Mouse (Mus musculus): ENCODE results near the gene Wdr34. TPM values are rescaled to one million over a fixed set of nuclear protein-coding genes. Genes with fewer than 3 reads are reported as not detected.
"Not testable (repeated sequence)": the region's sequence is repeated elsewhere in the genome, so short reads cannot be mapped to it uniquely, and the experiment has no call there.

The Wdr34 gene
- polyA plus RNA-seq, 1 experiment, result 17.6 TPM

DNA sequence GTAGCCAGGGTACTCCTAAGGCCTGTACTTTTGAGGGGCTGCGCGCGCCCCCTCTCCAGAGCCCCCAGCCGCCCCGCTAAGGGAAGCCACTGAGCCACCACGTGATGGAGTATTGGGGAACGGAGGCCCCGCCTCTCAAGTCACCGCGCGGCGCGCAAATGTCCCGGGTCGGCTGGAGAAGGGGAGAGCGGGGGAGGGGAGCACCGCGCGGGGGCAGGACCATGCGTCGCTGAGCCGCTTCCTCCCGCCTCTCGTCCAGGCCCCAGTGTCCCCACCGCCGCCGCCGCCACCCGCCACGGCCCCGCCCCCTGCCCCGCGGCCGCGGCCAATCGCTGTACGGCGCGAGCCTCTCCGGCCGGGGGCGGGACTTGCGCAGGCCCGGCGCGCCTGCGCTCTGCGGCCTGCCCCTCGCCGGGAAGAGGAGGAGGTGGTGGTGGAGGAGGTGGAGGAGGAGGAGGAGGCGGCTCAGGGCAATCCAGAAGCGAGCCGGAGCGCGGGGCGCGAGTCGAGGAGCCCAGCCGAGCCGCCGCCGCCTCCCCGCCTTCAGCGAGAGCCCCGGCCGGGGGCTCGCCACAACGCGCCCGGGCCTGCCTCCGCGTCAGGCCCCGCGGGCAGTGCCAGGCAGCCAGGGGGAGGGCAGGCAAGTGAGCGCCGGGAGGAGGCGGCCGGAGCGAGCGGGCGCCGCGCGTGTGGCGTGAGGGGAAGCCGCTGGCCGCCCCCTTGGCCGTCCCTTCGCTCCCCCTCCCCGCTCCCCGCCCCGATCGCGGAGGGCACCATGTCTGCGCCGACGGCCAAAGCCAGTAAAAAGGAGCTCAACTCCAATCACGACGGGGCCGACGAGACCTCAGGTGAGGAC lies 17.6 kb upstream of the Wdr34 start:
- DNase-seq (ENCODE audit: low spot score), result peak; percentile 94

DNA sequence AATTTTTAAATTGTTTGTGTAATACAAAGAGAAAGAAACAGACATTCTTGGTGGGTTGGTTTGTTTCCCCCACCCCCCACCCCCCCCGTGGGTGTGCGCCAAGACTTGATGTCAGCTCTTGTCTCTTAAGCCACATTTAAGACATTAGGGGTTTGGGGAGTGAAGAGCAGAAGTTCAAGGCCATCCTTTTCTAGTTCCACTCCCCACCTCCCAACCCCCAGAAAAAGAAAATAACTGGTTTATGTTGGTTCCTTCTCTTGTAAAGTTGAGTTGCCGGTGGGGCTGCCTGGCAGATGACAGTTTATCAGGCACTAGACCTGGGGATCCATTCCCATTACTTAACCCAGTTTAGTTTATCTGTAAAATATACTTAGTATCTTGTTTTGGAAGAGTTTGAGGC lies 15.6 kb upstream of the Wdr34 start:
- no peak for DNase-seq (ENCODE audit: low spot score)

- no peak for DNase-seq (ENCODE audit: low spot score)
Measured at GRCm38 (mm10) chr2:30063791-30064190, 15.1 kb upstream of the Wdr34 start.

- no peak for DNase-seq (ENCODE audit: low spot score)
Measured at GRCm38 (mm10) chr2:30063235-30063634, 14.6 kb upstream of the Wdr34 start.

DNA sequence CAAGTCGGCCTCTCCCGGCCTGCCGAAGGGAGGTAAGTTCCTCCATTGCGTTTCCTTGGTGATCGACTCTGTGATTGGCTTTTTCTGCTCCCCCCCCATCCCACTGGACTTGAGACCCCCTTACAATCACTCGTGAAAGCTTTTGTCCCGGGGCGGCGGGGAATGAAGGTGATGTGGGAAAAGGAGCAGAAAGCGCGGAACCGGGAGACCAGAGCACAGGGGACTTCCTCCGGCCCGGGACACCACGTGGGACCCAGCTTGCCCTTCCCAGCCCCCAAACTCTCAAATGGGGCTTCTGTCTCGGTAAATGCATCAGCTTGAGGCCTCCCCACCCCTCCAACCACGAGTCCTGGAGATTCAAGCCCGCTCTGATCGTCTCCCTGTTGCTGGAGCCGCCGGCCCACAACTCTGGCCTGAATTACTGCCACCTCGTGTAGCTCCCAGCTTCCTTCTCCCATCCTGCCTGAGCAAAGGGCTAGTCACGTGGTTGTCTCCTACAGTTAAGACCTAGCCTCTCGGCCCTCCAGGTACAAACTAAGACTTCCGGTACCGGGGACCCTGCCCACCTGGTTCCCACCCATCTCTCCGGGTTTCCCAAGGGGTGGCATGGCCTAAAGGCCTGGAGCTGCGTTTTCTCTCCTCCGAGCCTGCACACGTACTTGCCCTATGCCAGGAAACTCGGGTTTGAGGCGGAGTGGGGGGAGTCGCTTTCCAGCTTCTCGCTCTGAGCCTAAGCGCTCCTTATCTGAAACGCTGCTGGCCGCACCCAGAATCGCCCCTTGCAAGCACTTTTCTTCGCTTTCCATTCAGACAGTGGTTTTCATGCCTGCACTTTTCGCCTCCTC lies 13.8 kb upstream of the Wdr34 start:
- DNase-seq (ENCODE audit: low spot score), result peak; percentile 66

GRCm38 (mm10) chr2:30061215-30062166 lies 12.8 kb upstream of the Wdr34 start:
- DNase-seq (ENCODE audit: low spot score), result peak; percentile 46

- DNase-seq (ENCODE audit: low spot score), result no peak
Measured at GRCm38 (mm10) chr2:30058418-30058817, 9.7 kb upstream of the Wdr34 start.

DNA sequence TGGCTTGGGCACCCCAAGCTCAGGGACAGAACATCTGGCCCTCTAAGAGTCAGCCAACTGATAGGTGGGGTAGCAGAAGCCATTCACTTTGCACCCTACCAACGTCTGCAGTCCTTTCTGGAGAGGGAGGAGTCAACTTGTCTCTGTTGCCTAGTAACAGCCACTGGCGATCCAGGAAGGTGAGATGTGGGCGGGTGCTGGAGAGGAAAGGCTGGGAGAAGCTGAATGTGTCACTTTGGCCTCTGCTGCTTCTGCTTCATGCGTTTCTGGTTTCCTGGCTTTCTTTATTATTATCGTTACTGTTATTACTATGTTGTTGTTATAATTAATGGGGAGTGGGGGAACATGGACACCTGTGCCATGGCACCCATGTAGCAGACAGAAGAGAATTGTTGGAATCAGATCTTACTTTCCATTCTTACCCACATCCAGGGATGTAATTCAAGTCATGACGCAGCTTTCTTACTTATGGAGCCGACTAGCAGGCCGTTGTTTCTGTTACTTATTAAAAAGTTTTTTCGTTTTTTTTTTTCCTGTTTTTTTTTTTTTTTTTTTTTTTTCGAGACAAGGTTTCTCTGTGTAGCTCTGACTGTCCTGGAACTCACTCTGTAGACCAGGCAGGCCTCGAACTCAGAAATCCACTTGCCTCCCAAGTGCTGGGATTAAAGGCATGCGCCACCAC lies 8.7 kb upstream of the Wdr34 start, which contains the start of gene Set:
Gene Set (plus strand): TSS at position 156 of the 682 bp plus-strand sequence.
- DNase-seq (ENCODE audit: low spot score), result no peak

DNA sequence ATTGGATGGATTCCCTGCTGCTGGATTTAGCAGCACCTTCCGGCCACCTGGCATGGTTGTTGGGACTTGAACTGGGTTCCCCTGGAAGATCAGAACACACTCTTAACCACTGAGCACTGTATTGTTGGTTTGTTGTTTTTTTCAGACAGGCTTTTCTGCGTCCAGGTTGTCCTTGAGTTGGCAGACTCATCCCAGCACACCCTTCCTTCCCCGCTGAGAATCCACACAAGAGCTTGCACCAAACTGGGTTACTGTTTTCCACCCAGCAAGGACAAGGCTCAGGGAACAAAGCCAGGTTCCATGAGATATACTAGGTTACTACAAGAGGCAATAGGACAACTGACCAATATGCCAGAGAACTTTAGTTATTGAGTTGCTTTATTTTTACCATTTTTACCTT lies 8.1 kb upstream of the Wdr34 start:
- no peak for DNase-seq (ENCODE audit: low spot score)

DNA sequence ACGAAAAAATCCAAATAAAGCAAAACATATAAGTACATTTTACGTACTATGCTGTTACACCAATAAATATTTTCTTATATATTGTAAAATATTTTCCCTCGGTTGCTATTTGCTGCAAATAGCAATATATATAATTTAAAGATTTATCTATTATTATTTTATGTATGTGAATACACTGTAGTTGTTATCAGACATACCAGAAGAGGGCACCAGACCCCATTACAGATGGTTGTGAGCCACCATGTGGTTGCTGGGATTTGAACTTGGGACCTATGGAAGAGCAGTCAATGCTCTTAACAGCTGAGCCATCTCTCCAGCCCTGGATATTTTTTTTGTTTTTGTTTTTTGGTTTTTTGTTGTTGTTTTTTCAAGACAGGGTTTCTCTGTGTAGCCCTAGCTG lies 6.6 kb upstream of the Wdr34 start:
- DNase-seq (ENCODE audit: low spot score), result not testable (repeated sequence)

DNA sequence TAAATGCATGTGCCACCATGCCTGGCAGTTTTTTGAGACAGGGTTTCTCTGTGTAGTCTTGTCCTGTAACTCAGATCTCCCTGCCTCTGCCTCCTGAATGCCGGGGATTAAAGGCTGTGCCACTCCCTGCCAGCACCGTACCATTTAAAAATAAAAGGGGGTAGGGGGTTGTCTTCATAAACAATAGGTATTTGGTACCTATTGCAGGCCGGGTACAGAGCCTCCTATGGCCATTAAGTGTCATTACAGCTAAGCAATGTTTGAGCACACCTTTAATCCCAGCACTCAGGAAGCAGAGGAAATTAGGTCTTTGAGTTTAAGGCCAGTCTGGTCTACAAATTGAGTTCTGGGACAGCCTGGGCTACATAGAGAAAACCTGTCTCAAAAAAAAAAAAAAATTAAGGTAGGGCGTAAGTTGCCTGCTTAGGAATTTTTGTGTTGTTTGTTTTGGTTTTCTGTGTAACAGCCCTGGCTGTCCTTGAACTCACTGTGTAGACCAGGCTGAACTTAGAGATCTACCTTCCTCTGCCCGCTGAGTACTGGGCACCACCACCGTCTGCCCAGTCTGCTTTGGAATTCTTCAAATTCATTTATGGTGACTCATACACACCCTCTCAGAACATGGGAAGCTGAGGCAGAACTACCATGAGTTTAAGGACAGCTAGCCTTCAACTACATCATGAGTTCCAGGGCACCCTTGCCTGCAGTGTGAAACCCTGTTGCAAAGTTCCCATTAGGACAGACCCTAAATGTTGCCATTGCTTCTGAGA lies 3.5 kb upstream of the Wdr34 start:
- DNase-seq (ENCODE audit: low spot score), result no peak

- DNase-seq (ENCODE audit: low spot score), result no peak
Measured at GRCm38 (mm10) chr2:30049831-30050230, 1.1 kb upstream of the Wdr34 start.

DNA sequence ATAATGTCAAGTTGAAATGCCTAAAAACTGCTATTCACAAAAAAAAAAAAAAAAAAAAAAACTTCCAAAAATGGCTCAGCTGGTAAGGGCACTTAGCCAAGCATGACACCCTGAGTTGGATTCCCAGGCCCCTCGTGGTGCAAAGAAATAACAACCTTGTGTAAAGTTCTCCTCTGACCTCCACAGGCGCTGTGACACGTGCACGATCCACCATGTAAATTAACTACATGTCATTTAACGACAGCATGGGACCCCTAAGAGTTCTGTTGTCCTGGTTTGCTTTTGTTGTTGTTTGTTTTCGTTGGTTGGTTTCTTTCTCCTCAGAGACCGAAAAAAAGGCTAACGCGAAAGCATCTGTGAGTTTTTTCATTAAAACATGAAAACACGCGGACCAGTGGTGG lies 580 bp downstream of the Wdr34 start:
- DNase-seq (ENCODE audit: low spot score), result no peak

DNA sequence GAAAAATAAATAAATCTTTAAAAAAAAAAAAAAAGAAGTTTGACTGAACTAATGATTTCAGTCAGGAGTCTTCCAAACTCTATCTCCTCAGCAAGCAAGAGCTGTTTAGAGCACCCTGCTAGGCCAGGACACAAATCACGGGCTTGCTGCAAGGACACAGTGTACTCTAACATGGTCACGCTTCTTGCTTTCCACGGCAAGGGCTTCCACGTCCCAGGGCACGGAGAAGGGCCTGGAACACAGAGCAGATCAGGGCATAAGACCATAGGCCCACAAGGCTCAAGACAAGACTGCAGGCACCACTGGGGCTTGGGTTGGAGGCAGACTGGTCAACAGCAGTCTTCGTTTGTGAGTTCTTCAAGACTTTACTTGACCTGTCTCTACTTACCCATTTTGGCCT lies 1.6 kb downstream of the Wdr34 start:
- DNase-seq (ENCODE audit: low spot score), result no peak

GRCm38 (mm10) chr2:30044550-30044949 lies 4.1 kb downstream of the Wdr34 start:
- DNase-seq (ENCODE audit: low spot score), result no peak

DNA sequence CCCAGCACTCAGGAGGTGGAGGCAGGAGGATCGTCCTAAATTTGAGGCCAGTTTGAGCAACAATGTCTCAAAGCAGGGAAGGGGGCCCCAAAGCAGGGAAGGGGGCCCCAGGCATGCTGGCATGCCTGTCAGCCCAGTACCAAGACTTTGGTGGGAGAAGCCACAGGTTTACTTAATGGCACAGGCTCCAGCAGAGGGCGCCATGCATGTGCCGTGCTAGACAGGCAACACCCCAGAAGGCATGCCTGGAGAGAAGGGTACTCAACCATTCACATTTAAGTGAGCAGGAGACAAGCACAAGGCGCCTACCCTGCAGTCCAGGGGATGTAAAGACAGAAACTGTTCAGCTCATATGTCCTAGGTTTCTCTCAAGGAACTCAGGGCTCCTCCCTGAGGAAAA lies 6.2 kb downstream of the Wdr34 start:
- peak; percentile 61 for DNase-seq (ENCODE audit: low spot score)

DNA sequence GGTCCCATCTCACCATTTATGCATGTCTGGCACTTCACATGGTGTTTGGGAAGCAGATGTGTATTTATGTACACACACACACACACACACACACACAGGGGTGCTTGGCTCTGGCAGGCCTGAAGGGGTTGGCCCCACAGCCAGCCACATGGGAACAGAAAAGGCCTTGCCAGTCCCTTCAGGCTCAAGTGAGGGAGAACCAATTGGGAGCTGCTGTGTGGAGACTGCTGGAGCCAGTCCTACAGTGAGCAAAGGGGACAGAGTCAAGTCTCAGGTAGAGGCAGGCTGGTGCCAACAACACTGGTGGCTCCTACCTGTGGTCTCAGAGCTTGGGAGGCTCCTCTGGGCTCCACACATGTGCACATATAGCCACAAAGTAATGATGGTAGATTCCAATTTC lies 9.0 kb downstream of the Wdr34 start:
- DNase-seq (ENCODE audit: low spot score), result no peak

DNA sequence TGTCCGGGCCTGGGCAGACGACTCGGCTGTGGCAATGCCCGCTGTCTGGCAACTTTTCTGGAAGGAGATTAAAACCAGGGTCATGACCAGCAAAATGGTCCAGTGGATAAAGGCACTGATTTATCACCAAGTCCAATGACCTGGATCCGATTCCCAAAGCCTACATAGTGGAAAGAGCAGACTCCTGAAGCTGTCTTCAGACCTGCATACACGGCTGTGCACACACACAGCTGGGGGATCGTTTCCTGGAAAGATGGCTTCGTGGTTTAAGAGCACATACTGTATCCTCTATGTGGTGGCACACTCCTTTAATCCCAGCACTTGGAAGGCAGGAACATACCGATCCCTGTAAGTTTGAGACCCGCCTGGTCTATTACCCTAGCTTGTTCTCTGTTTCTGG lies 10.3 kb downstream of the Wdr34 start:
- no peak for DNase-seq (ENCODE audit: low spot score)

DNA sequence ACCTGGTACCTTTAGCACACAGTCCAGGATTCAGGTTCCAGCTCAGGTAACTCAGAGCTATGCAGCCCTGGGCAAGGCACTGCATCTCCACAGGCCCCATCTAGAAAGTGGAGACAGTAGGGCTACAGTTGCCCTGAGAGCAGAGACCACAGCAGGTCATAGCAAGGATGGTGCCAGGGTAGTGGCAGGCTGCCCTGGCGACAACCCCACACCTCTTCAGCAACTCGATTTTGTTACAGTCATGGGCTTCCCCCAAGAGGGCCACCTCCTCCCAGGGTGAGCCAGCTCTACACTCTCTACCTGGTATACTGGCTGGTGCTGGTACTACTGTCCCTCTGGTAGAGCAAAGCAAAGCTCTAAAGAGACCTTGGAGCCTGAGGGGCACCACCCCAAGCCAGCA lies 10.9 kb downstream of the Wdr34 start:
- DNase-seq (ENCODE audit: low spot score), result no peak

DNA sequence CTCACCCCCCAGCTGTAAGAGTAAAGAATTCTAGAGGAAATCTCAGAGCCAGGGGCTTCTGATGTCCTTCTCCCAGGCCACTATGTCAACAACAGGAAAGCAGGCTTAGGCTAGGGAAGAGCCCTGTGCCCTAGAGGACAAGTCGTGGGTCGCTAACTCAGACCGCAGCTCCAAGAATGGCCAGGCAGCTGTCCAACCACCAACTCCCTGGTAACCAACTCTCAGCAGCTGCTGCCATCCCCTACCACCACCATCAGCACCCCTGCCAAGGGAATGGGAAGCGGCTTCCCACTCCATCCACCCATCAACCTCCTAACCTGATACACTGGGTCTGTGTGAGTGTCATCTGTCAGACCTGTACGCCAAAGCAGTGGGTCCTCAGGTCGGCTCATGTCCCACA lies 15.7 kb downstream of the Wdr34 start:
- DNase-seq (ENCODE audit: low spot score), result no peak

Measured in urinary bladder, adult 2 months (tissue).